Mouse (Mus musculus) ES-Bruce4 (cell line): ENCODE data around the gene Dlgap4. TPM values are rescaled to one million over a fixed set of nuclear protein-coding genes. Genes with fewer than 3 reads are reported as not detected.

Experiments
- H3K27ac ChIP-seq: 2 replicates; pipeline ENCODE4 v1.5.1; 2012; ENCODE audit warnings: low read length, inconsistent platforms; ENCODE audit not compliant: insufficient read depth
- H3K27me3 ChIP-seq: 2 replicates; pipeline ENCODE4 v1.6.1; 2012; ENCODE audit warnings: mild to moderate bottlenecking, low read length, inconsistent platforms; ENCODE audit not compliant: control insufficient read depth, poor library complexity, insufficient read depth, severe bottlenecking
- H3K36me3 ChIP-seq: 2 replicates; pipeline ENCODE4 v1.6.1; 2012; ENCODE audit warnings: inconsistent platforms, mild to moderate bottlenecking, low read length, moderate library complexity; ENCODE audit not compliant: control insufficient read depth, poor library complexity, insufficient read depth, severe bottlenecking
- H3K4me1 ChIP-seq: one replicate; pipeline ENCODE4 v1.8.1; 2011; ENCODE audit warnings: low read length; ENCODE audit not compliant: control insufficient read depth, insufficient read depth
- H3K4me3 ChIP-seq: 2 replicates; pipeline ENCODE4 v1.5.1; 2011; ENCODE audit warnings: low read depth, mild to moderate bottlenecking, low read length
- H3K9ac ChIP-seq: 2 replicates; pipeline ENCODE4 v1.6.1; 2012; ENCODE audit warnings: low read depth, mild to moderate bottlenecking, inconsistent platforms; ENCODE audit not compliant: poor library complexity, severe bottlenecking
- H3K9me3 ChIP-seq: replicated peaks from 2 replicates; pipeline ENCODE4 v1.6.1; 2012; ENCODE audit warnings: mild to moderate bottlenecking, low read length, inconsistent platforms; ENCODE audit not compliant: control insufficient read depth, poor library complexity, insufficient read depth, severe bottlenecking
- CTCF ChIP-seq: IDR thresholded peaks from one replicate; pipeline ENCODE4 v1.8.1; 2011; ENCODE audit warnings: low read depth, low read length
- EP300 ChIP-seq: IDR thresholded peaks from 2 replicates; pipeline ENCODE4 v1.6.1; 2011; ENCODE audit warnings: low read depth, low read length; ENCODE audit not compliant: insufficient read depth
- POLR2A ChIP-seq: IDR thresholded peaks from one replicate; pipeline ENCODE4 v1.8.1; 2011; ENCODE audit warnings: low read length; ENCODE audit not compliant: insufficient read depth
- polyA plus RNA-seq: library from polyadenylated mRNA; stranded (reverse); fragments of >200 nt; gene quantifications from 2 replicates; pipeline ENCODE4 v1.2.4, GENCODE M21; 2011; ENCODE audit warnings: low read depth; ENCODE audit not compliant: missing spikeins, insufficient read depth, insufficient read length

Gene Dlgap4
- polyA plus RNA-seq, 1 experiment, result 60.6 TPM

GRCm38 (mm10) chr2:156580507-156580906, 33.0 kb upstream of the Dlgap4 start:
- Histone ChIP-seq H3K27ac (no peak overlapping the region), H3K4me1 (no peaks in the 10 kb centered on the region), H3K4me3 (no peak overlapping the region), H3K36me3 (no peaks in the 10 kb centered on the region), H3K9me3 (no peaks in the 10 kb centered on the region), H3K27me3 (no peaks in the 10 kb centered on the region), H3K9ac (no peak overlapping the region)
- TF ChIP-seq EP300 (no peak), CTCF (no peak), POLR2A (no peak)

- H3K27ac ChIP-seq, result no peak overlapping the region
- H3K9me3 ChIP-seq, result no peaks in the 10 kb centered on the region
- no peaks in the 10 kb centered on the region for H3K27me3 ChIP-seq
- H3K9ac ChIP-seq, result no peak overlapping the region
- no peak overlapping the region for H3K4me3 ChIP-seq
- H3K36me3 ChIP-seq, result no peaks in the 10 kb centered on the region
- no peaks in the 10 kb centered on the region for H3K4me1 ChIP-seq
- TF ChIP-seq POLR2A (no peak), EP300 (no peak), CTCF (no peak)
These were observed 32.3 kb upstream of the Dlgap4 start for GRCm38 (mm10) chr2:156581244-156581643.

GRCm38 (mm10) chr2:156582887-156583286, 30.6 kb upstream of the Dlgap4 start:
- no peak overlapping the region for H3K4me3 ChIP-seq
- H3K36me3 ChIP-seq, result no peaks in the 10 kb centered on the region
- H3K27me3 ChIP-seq, result no peaks in the 10 kb centered on the region
- TF ChIP-seq POLR2A (no peak), EP300 (no peak), CTCF (no peak)
- no peaks in the 10 kb centered on the region for H3K9me3 ChIP-seq
- H3K27ac ChIP-seq, result no peak overlapping the region
- H3K9ac ChIP-seq, result no peak overlapping the region
- no peaks in the 10 kb centered on the region for H3K4me1 ChIP-seq

- H3K27ac ChIP-seq, result no peak overlapping the region
These were observed 29.2 kb upstream of the Dlgap4 start for GRCm38 (mm10) chr2:156584154-156584796.

GRCm38 (mm10) chr2:156584797-156585471, 28.6 kb upstream of the Dlgap4 start:
- H3K4me1 ChIP-seq, result no peaks in the 10 kb centered on the region

More at GRCm38 (mm10) chr2:156584154-156584796, 29.2 kb upstream of the Dlgap4 start:
- no peaks in the 10 kb centered on the region for H3K9me3 ChIP-seq
- H3K4me3 ChIP-seq, result no peak overlapping the region
- TF ChIP-seq EP300 (no peak), POLR2A (no peak), CTCF (peak; percentile 71)
- H3K4me1 ChIP-seq, result no peaks in the 10 kb centered on the region
- no peaks in the 10 kb centered on the region for H3K36me3 ChIP-seq
- no peak overlapping the region for H3K9ac ChIP-seq
- H3K27me3 ChIP-seq, result no peaks in the 10 kb centered on the region

GRCm38 (mm10) chr2:156589481-156589880, 24.0 kb upstream of the Dlgap4 start:
- H3K4me1 ChIP-seq, result no peaks in the 10 kb centered on the region
- no peak overlapping the region for H3K27ac ChIP-seq
- no peaks in the 10 kb centered on the region for H3K36me3 ChIP-seq
- no peak overlapping the region for H3K4me3 ChIP-seq
- no peak overlapping the region for H3K9ac ChIP-seq
- H3K27me3 ChIP-seq, result no peaks in the 10 kb centered on the region
- no peaks in the 10 kb centered on the region for H3K9me3 ChIP-seq
- no peak for TF ChIP-seq CTCF
- no peak for TF ChIP-seq EP300

More at GRCm38 (mm10) chr2:156584797-156585471, 28.6 kb upstream of the Dlgap4 start:
- TF ChIP-seq POLR2A (no peak), EP300 (no peak), CTCF (no peak)
- H3K9ac ChIP-seq, result no peak overlapping the region
- no peaks in the 10 kb centered on the region for H3K9me3 ChIP-seq
- no peak overlapping the region for H3K4me3 ChIP-seq
- no peaks in the 10 kb centered on the region for H3K36me3 ChIP-seq
- no peak overlapping the region for H3K27ac ChIP-seq
- no peaks in the 10 kb centered on the region for H3K27me3 ChIP-seq
